Mouse (Mus musculus): ENCODE measurements at regions not wholly inside any gene's neighbourhood (a gene's known extent, or its start where the extent isn't known, plus 50 kb on each side); places are given as distances from the start of the nearest gene placed in this dataset.

DNA sequence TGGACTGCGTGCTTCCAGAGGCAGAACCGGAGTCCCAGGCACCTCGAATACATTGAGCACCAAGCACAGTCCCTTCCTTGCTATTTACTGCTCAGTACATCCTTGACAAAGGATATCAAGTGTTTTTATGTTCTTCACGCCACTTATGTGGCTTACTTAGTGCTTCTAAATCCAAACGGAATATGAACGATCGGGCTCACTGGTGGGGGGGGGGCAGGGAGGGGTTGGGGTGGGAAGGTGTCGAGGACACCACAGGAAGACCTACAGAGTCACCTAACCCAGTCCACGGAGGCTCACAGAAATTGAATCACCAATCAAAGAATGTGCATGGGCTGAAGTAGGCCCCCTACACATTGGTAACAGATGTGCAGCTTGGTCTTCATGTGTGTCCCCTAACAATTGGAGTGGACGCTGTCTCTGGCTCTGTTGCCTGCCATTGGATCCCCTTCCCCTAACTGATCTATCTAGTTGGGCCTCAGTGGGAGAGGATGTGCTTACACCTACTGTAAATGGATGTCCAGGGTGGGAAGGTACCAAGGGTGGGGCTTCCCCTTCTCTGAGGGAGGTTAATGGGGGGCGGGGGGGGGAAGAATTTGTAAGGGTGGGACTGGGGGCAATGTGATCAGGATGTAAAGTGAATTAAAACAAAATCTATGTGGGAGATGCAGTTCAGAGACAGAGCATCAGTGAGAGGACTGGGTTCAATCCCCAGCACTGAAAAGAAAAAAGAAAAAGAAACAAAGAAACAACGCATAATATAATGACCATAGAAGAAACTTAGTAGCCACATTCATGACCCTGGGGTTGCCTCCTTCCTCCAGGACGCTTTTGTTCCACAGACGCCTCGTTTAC is 99.1 kb upstream of the Cpm start:
- Histone ChIP-seq H3K27ac (ENCODE audit: low read length) (no peak overlapping the region), H3K9ac (ENCODE audit: low read length) (no peak overlapping the region), H3K4me1 (ENCODE audit: control insufficient read depth, insufficient read depth, low read length) (no peaks in the 10 kb centered on the region), H3K36me3 (ENCODE audit: control insufficient read depth, insufficient read depth) (no peaks in the 10 kb centered on the region), H3K4me2 (ENCODE audit: low read depth, low read length) (no peak overlapping the region), H3K4me3 (ENCODE audit: low read length) (no peak overlapping the region), H3K27me3 (ENCODE audit: control insufficient read depth, insufficient read depth, low read length) (no peaks in the 10 kb centered on the region), H3K9me3 (replicated peaks; ENCODE audit: control insufficient read depth, low read length) (no peaks in the 10 kb centered on the region)
- no peak for ATAC-seq (replicated peaks; ENCODE audit: extremely low read depth, insufficient read depth, low FRiP score)
- 64% methylated on average over 15 of the region's 15 CpGs for WGBS

GRCm38 (mm10) chr10:117529269-117530006 is 99.9 kb upstream of the Cpm start:
- 79% methylated on average over 7 of the region's 7 CpGs for WGBS
- no peak for ATAC-seq (replicated peaks; ENCODE audit: extremely low read depth, insufficient read depth, low FRiP score)
- H3K9ac ChIP-seq (ENCODE audit: low read length) = no peak overlapping the region
- H3K27ac ChIP-seq (ENCODE audit: low read length) = no peak overlapping the region
- H3K4me3 ChIP-seq (ENCODE audit: low read length) = no peak overlapping the region
- no peak overlapping the region for H3K4me2 ChIP-seq (ENCODE audit: low read depth, low read length)
- H3K9me3 ChIP-seq (replicated peaks; ENCODE audit: control insufficient read depth, low read length) = no peaks in the 10 kb centered on the region
- H3K27me3 ChIP-seq (ENCODE audit: control insufficient read depth, insufficient read depth, low read length) = no peaks in the 10 kb centered on the region
- H3K4me1 ChIP-seq (ENCODE audit: control insufficient read depth, insufficient read depth, low read length) = no peaks in the 10 kb centered on the region
- H3K36me3 ChIP-seq (ENCODE audit: control insufficient read depth, insufficient read depth) = no peaks in the 10 kb centered on the region

- Histone ChIP-seq H3K4me3 (ENCODE audit: low read length) (no peak overlapping the region), H3K9me3 (replicated peaks; ENCODE audit: control insufficient read depth, low read length) (no peaks in the 10 kb centered on the region), H3K27me3 (ENCODE audit: control insufficient read depth, insufficient read depth, low read length) (no peaks in the 10 kb centered on the region), H3K27ac (ENCODE audit: low read length) (no peak overlapping the region), H3K9ac (ENCODE audit: low read length) (no peak overlapping the region), H3K36me3 (ENCODE audit: control insufficient read depth, insufficient read depth) (no peaks in the 10 kb centered on the region), H3K4me1 (ENCODE audit: control insufficient read depth, insufficient read depth, low read length) (no peaks in the 10 kb centered on the region), H3K4me2 (ENCODE audit: low read depth, low read length) (no peak overlapping the region)
- WGBS = 82% methylated on average over 8 of the region's 8 CpGs
- ATAC-seq (replicated peaks; ENCODE audit: extremely low read depth, insufficient read depth, low FRiP score) = no peak
These were observed 100.6 kb upstream of the Cpm start for GRCm38 (mm10) chr10:117528575-117529268.

- Histone ChIP-seq H3K27ac (ENCODE audit: low read length) (no peak overlapping the region), H3K4me2 (ENCODE audit: low read depth, low read length) (no peak overlapping the region), H3K9me3 (replicated peaks; ENCODE audit: control insufficient read depth, low read length) (no peaks in the 10 kb centered on the region), H3K4me1 (ENCODE audit: control insufficient read depth, insufficient read depth, low read length) (no peaks in the 10 kb centered on the region), H3K36me3 (ENCODE audit: control insufficient read depth, insufficient read depth) (no peaks in the 10 kb centered on the region), H3K27me3 (ENCODE audit: control insufficient read depth, insufficient read depth, low read length) (no peaks in the 10 kb centered on the region), H3K9ac (ENCODE audit: low read length) (no peak overlapping the region), H3K4me3 (ENCODE audit: low read length) (no peak overlapping the region)
- 83% methylated on average over 6 of the region's 6 CpGs for WGBS
- no peak for ATAC-seq (replicated peaks; ENCODE audit: extremely low read depth, insufficient read depth, low FRiP score)
These were observed 101.3 kb upstream of the Cpm start for GRCm38 (mm10) chr10:117527979-117528378.

DNA sequence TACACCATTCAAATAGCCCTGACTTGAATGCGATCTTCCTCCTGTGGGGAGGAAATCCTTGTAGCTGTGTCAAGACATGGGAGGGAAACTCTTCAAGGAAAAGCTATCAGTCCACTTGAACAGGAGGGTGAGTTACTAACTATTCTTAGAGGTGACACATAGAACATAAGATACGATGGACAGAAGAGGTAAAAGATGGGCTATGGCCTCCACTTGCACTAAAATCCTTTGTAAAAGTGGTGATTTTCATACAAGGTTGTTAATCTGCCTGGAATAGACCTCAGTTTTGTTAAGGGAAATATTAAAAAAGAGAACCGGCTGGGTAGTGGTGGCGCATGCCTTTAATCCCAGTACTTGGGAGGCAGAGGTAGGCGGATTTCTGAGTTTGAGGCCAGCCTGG is 102.1 kb upstream of the Cpm start:
- no peak for ATAC-seq (replicated peaks; ENCODE audit: extremely low read depth, insufficient read depth, low FRiP score)
- Histone ChIP-seq H3K36me3 (ENCODE audit: control insufficient read depth, insufficient read depth) (no peaks in the 10 kb centered on the region), H3K27ac (ENCODE audit: low read length) (no peak overlapping the region), H3K27me3 (ENCODE audit: control insufficient read depth, insufficient read depth, low read length) (no peaks in the 10 kb centered on the region), H3K4me3 (ENCODE audit: low read length) (no peak overlapping the region), H3K4me2 (ENCODE audit: low read depth, low read length) (no peak overlapping the region), H3K9ac (ENCODE audit: low read length) (no peak overlapping the region), H3K9me3 (replicated peaks; ENCODE audit: control insufficient read depth, low read length) (no peaks in the 10 kb centered on the region), H3K4me1 (ENCODE audit: control insufficient read depth, insufficient read depth, low read length) (no peaks in the 10 kb centered on the region)
- WGBS = 85% methylated on average over 5 of the region's 5 CpGs

DNA sequence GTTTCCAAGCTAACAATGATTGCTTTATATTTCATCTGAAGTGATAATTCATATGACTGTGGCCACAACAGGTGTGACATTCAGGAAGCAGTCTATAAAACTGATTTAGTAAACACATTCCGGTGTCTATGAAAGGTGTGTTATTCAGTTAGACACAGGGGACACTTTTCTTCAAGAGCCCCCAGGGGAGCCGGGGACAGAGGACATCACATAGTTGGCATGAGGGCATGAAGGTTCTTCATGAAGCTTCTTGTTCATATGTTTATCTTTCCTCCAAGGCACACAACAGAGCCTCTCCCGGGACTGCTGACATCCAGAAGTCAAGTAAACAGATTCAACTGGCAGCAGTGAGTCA is 102.5 kb upstream of the Cpm start:
- Histone ChIP-seq H3K4me2 (ENCODE audit: low read depth, low read length) (no peak overlapping the region), H3K4me1 (ENCODE audit: control insufficient read depth, insufficient read depth, low read length) (no peaks in the 10 kb centered on the region), H3K27ac (ENCODE audit: low read length) (no peak overlapping the region), H3K36me3 (ENCODE audit: control insufficient read depth, insufficient read depth) (no peaks in the 10 kb centered on the region), H3K4me3 (ENCODE audit: low read length) (no peak overlapping the region), H3K9me3 (replicated peaks; ENCODE audit: control insufficient read depth, low read length) (no peaks in the 10 kb centered on the region), H3K27me3 (ENCODE audit: control insufficient read depth, insufficient read depth, low read length) (no peaks in the 10 kb centered on the region), H3K9ac (ENCODE audit: low read length) (no peak overlapping the region)
- no peak for ATAC-seq (replicated peaks; ENCODE audit: extremely low read depth, insufficient read depth, low FRiP score)
- WGBS = 67% methylated on average over 3 of the region's 3 CpGs

DNA sequence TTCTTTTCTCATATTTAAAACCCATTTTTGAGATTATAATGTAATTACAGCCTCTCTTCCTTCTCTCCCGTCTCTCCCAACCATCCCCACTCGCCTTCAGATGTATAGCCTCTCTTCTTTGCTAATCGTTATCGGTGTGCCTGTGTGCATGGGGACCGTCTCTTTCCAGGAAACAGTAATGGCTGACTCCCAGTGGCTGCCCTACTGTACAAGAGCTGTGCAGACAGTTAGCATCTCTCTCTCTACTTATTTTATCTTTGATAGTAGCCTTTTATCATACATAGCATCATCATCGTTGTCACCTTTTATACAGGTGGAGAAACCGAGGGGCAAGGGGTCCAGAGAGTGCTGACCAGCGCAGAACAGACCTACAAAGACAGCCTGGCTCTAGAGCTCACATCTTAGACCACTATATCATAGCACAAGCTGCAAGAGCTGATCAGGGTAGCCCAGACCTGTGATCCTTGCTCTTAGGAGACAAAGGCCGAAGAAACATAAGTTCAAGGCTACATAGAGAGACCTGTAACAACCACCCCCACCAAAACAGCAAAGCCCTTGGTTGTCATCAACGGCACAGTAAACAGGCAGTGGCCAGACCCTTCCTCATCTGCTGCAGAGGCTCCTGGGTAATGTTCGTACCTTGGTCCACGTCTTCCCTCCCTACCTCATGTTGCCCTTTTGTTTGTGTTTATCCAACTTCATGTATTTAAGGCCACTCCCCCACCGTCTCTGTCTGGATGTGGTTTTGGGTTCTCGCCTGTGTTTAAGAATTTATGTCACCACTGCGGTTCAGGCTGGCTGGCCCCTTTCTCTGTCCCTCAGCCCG is 103.1 kb upstream of the Cpm start:
- H3K27me3 ChIP-seq (ENCODE audit: control insufficient read depth, insufficient read depth, low read length) = no peaks in the 10 kb centered on the region
- no peak overlapping the region for H3K9ac ChIP-seq (ENCODE audit: low read length)
- 78% methylated on average over 16 of the region's 16 CpGs for WGBS
- no peak for ATAC-seq (replicated peaks; ENCODE audit: extremely low read depth, insufficient read depth, low FRiP score)
- no peaks in the 10 kb centered on the region for H3K9me3 ChIP-seq (replicated peaks; ENCODE audit: control insufficient read depth, low read length)
- H3K27ac ChIP-seq (ENCODE audit: low read length) = no peak overlapping the region
- no peaks in the 10 kb centered on the region for H3K4me1 ChIP-seq (ENCODE audit: control insufficient read depth, insufficient read depth, low read length)
- no peak overlapping the region for H3K4me3 ChIP-seq (ENCODE audit: low read length)
- no peak overlapping the region for H3K4me2 ChIP-seq (ENCODE audit: low read depth, low read length)
- no peaks in the 10 kb centered on the region for H3K36me3 ChIP-seq (ENCODE audit: control insufficient read depth, insufficient read depth)

- Histone ChIP-seq H3K4me1 (ENCODE audit: control insufficient read depth, insufficient read depth, low read length) (no peaks in the 10 kb centered on the region), H3K9me3 (replicated peaks; ENCODE audit: control insufficient read depth, low read length) (no peaks in the 10 kb centered on the region), H3K27me3 (ENCODE audit: control insufficient read depth, insufficient read depth, low read length) (no peaks in the 10 kb centered on the region), H3K36me3 (ENCODE audit: control insufficient read depth, insufficient read depth) (no peaks in the 10 kb centered on the region), H3K9ac (ENCODE audit: low read length) (no peak overlapping the region), H3K4me3 (ENCODE audit: low read length) (no peak overlapping the region), H3K4me2 (ENCODE audit: low read depth, low read length) (no peak overlapping the region), H3K27ac (ENCODE audit: low read length) (no peak overlapping the region)
- ATAC-seq (replicated peaks; ENCODE audit: extremely low read depth, insufficient read depth, low FRiP score) = no peak
- WGBS = 50% methylated on average over 3 of the region's 3 CpGs
These were observed 103.7 kb upstream of the Cpm start for GRCm38 (mm10) chr10:117525608-117526007.

All from heart, embryonic 16.5 days (tissue).